Mouse (Mus musculus) E14TG2a.4 (cell line): ENCODE results near the gene Adamts9.

ENCODE experiments used
- CTCF ChIP-seq: conservative IDR thresholded peaks from 2 replicates; pipeline ENCODE4 v1.5.1; 2014; ENCODE audit warnings: low read length
- POU5F1 ChIP-seq: IDR thresholded peaks from 2 replicates; pipeline ENCODE4 v1.6.1; 2014; ENCODE audit warnings: low read length, borderline replicate concordance

DNA sequence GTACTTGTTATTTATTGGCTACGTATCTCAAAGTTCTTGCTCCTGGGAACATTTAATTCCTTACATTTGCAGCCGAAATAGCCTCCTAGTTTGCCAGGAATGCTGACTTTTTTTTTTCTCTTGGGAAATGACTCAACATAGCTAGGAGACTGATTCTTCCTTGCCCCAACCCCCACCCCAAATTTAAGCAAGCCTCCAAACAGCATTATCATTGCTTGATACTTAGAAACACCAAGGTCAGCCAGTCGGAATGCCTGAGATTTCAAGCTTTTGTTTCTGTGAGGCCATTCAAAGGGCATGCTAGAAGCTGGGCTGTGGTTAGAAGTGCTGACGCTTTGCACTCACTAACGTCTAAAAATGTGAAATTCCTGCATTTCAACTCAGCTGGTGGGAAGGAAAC, 115.9 kb downstream of the Adamts9 start:
- TF ChIP-seq POU5F1 (no peak), CTCF (no peak)
